8 mouse cellular contexts compared by ENCODE assay signal in the genomic region with DNA sequence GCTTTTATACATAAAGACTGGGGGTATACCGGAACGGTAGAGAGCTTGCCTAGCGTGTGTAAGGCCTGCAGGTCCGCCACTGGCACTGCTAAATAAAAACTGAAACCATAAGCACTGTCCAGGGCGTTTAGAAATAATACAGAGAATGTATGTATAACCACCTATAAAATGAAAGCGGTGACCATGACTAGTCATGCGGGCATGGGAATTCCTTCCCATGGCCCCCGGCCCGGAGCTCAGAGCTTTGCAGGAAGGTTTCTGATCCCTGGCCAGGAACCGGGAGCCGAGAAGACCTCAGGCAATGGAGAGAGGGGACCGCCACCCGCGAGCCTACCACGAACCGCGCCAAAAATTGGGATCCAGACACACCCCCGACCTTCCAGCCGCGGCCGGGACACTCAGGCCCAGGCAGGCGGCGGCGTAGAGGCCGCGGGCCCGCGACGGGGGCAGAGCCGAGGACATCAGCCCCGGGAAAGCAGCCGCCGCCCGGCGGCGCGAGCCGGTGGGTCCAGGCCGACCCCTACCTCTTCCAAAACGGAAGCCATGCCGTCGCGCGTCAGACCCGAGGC. TPM values are rescaled to one million over a fixed set of nuclear protein-coding genes. Genes with fewer than 3 reads are reported as not detected.
DNase-seq lines count a peak whose midpoint lies in the region; ATAC-seq and TF ChIP-seq lines count a peak whose summit lies in the region.

No protein-coding gene starts in this region.

- peaks cover 12% of the 10 kb centered on the region for H3K4me1 ChIP-seq in embryonic facial prominence, embryonic 15.5 days
- H3K4me1 ChIP-seq in hindbrain, embryonic 11.5 days (replicated peaks; ENCODE audit: control insufficient read depth, insufficient read depth, low read length): no peaks in the 10 kb centered on the region
- H3K4me1 ChIP-seq in liver, postnatal 0 days (ENCODE audit: insufficient read depth): peaks cover 11% of the 10 kb centered on the region
- peaks cover 9% of the 10 kb centered on the region for H3K4me1 ChIP-seq in stomach, embryonic 14.5 days (ENCODE audit: control insufficient read depth, insufficient read depth, low read length)

- H3K27ac ChIP-seq in layer of hippocampus, adult 2 months: peak overlapping the region; percentile 99
- H3K27ac ChIP-seq in embryonic facial prominence, embryonic 15.5 days (replicated peaks): peak overlapping the region; percentile 99
- peak overlapping the region; percentile 96 for H3K27ac ChIP-seq in hindbrain, embryonic 11.5 days (ENCODE audit: low read depth, low read length)
- peak overlapping the region; percentile 97 for H3K27ac ChIP-seq in liver, postnatal 0 days (ENCODE audit: low read depth)
- H3K27ac ChIP-seq in stomach, embryonic 14.5 days (ENCODE audit: low read length): peak overlapping the region; percentile 99

- peak overlapping the region; percentile 91 for H3K4me3 ChIP-seq in layer of hippocampus, adult 2 months
- H3K4me3 ChIP-seq in embryonic facial prominence, embryonic 15.5 days (replicated peaks): peak overlapping the region; percentile 87
- H3K4me3 ChIP-seq in hindbrain, embryonic 11.5 days (ENCODE audit: low read depth, low read length): peak overlapping the region; percentile 85
- H3K4me3 ChIP-seq in liver, postnatal 0 days (ENCODE audit: low read depth, low read length): peak overlapping the region; percentile 92
- H3K4me3 ChIP-seq in stomach, embryonic 14.5 days (ENCODE audit: low read depth, low read length): peak overlapping the region; percentile 61

- no peaks in the 10 kb centered on the region for H3K27me3 ChIP-seq in embryonic facial prominence, embryonic 15.5 days
- no peaks in the 10 kb centered on the region for H3K27me3 ChIP-seq in hindbrain, embryonic 11.5 days (ENCODE audit: control insufficient read depth, insufficient read depth, low read length)
- H3K27me3 ChIP-seq in liver, postnatal 0 days (ENCODE audit: insufficient read depth, low read length): no peaks in the 10 kb centered on the region
- no peaks in the 10 kb centered on the region for H3K27me3 ChIP-seq in stomach, embryonic 14.5 days (ENCODE audit: control insufficient read depth, insufficient read depth, low read length)

- no peak for TF ChIP-seq CTCF in layer of hippocampus, adult 2 months (conservative IDR thresholded peaks at IDR 0.05)
- no peak for TF ChIP-seq CTCF in liver, postnatal 0 days (IDR thresholded peaks at IDR 0.05; ENCODE audit: low read depth)

- no peaks in the 10 kb centered on the region for H3K9me3 ChIP-seq in embryonic facial prominence, embryonic 15.5 days (replicated peaks)
- no peaks in the 10 kb centered on the region for H3K9me3 ChIP-seq in hindbrain, embryonic 11.5 days (ENCODE audit: control insufficient read depth, low read length)
- H3K9me3 ChIP-seq in liver, postnatal 0 days (ENCODE audit: low read length): no peaks in the 10 kb centered on the region
- no peaks in the 10 kb centered on the region for H3K9me3 ChIP-seq in stomach, embryonic 14.5 days (ENCODE audit: control insufficient read depth, low read depth, low read length)

- peaks cover 8% of the 10 kb centered on the region for H3K36me3 ChIP-seq in embryonic facial prominence, embryonic 15.5 days
- no peaks in the 10 kb centered on the region for H3K36me3 ChIP-seq in hindbrain, embryonic 11.5 days (ENCODE audit: control insufficient read depth, insufficient read depth, low read length)
- peaks cover 9% of the 10 kb centered on the region for H3K36me3 ChIP-seq in liver, postnatal 0 days (replicated peaks; ENCODE audit: insufficient read depth, low read length)
- H3K36me3 ChIP-seq in stomach, embryonic 14.5 days (ENCODE audit: control insufficient read depth, insufficient read depth, low read length): peaks cover 7% of the 10 kb centered on the region

- under 1% methylated on average over 45 of the region's 45 CpGs for WGBS in embryonic facial prominence, embryonic 15.5 days
- 0% methylated on average over 44 of the region's 45 CpGs for WGBS in hindbrain, embryonic 11.5 days
- under 1% methylated on average over 45 of the region's 45 CpGs for WGBS in liver, postnatal 0 days (ENCODE audit: insufficient replicate concordance)
- WGBS in stomach, embryonic 14.5 days: under 1% methylated on average over 45 of the region's 45 CpGs

- peak overlapping the region; percentile 93 for H3K9ac ChIP-seq in embryonic facial prominence, embryonic 15.5 days
- peak overlapping the region; percentile 68 for H3K9ac ChIP-seq in hindbrain, embryonic 11.5 days (ENCODE audit: low read depth, low read length)
- H3K9ac ChIP-seq in liver, postnatal 0 days (replicated peaks): peak overlapping the region; percentile 84
- peak overlapping the region; percentile 82 for H3K9ac ChIP-seq in stomach, embryonic 14.5 days (replicated peaks; ENCODE audit: low read depth, low read length)

- H3K4me2 ChIP-seq in embryonic facial prominence, embryonic 15.5 days (replicated peaks): peak overlapping the region; percentile 54
- H3K4me2 ChIP-seq in hindbrain, embryonic 11.5 days (replicated peaks; ENCODE audit: low read depth, low read length): peak overlapping the region; percentile 63
- peak overlapping the region; percentile 77 for H3K4me2 ChIP-seq in liver, postnatal 0 days (ENCODE audit: low read depth, low read length)
- peak overlapping the region; percentile 51 for H3K4me2 ChIP-seq in stomach, embryonic 14.5 days (replicated peaks; ENCODE audit: low read depth, low read length)

- no peak for DNase-seq in layer of hippocampus, adult 2 months (ENCODE audit: low spot score in 2 of 2)
- DNase-seq in layer of hippocampus, adult 18-20 months (ENCODE audit: low spot score in 2 of 2): no peak
- peak; percentile 51 for DNase-seq in adipocyte (ENCODE audit: low spot score)
- DNase-seq in hindbrain, embryonic 11.5 days (ENCODE audit: low spot score): no peak
- no peak for DNase-seq in liver, postnatal 0 days
- DNase-seq in frontal cortex, postnatal 14 days (ENCODE audit: low spot score in 2 of 2): no peak

- peak; percentile 58 for ATAC-seq in embryonic facial prominence, embryonic 15.5 days (ENCODE audit: insufficient number of reproducible peaks, low FRiP score, low TSS enrichment, low read depth)
- ATAC-seq in hindbrain, embryonic 11.5 days (ENCODE audit: low FRiP score): peak; percentile 78
- ATAC-seq in liver, postnatal 0 days: peak; percentile 34
- ATAC-seq in stomach, embryonic 14.5 days (ENCODE audit: insufficient number of reproducible peaks, insufficient read depth, low FRiP score, low read depth): peak; percentile 50

- no peak for TF ChIP-seq EP300 in liver, postnatal 0 days (IDR thresholded peaks at IDR 0.05; ENCODE audit: low read depth)

RNA-seq across cellular contexts. Expression of a gene that starts 0.5 kb away (rescaled TPM):
- total RNA-seq in layer of hippocampus, adult 2 months (2021): 10 to 100 TPM; 88.7 to 91.3 TPM
- 10 to 100 TPM; 88.5 to 95.7 TPM for total RNA-seq in layer of hippocampus, adult 18-20 months (2021)
- polyA plus RNA-seq in embryonic facial prominence, embryonic 15.5 days (2015; fragmentation: Nextera tagmentation; extraction: Ambion mirVana): 172 and 191 TPM in 2 replicates
- 299 and 310 TPM in 2 replicates for polyA plus RNA-seq in hindbrain, embryonic 11.5 days (2014; fragmentation: Nextera tagmentation; extraction: Ambion mirVana)
- 66.0 and 75.2 TPM in 2 replicates for polyA plus RNA-seq in liver, postnatal 0 days (2015; fragmentation: Nextera tagmentation; extraction: Ambion mirVana)
- 202 and 226 TPM in 2 replicates for polyA plus RNA-seq in stomach, embryonic 14.5 days (2014; fragmentation: Nextera tagmentation; extraction: Ambion mirVana)

RNA-seq across cellular contexts. Expression of a gene that starts 17.2 kb away (rescaled TPM):
- total RNA-seq in layer of hippocampus, adult 2 months (2021): 10 to 100 TPM; 61.7 to 65.0 TPM
- total RNA-seq in layer of hippocampus, adult 18-20 months (2021): 10 to 100 TPM; 68.8 to 73.8 TPM
- polyA plus RNA-seq in embryonic facial prominence, embryonic 15.5 days (2015; fragmentation: Nextera tagmentation; extraction: Ambion mirVana): 225 and 232 TPM in 2 replicates
- polyA plus RNA-seq in hindbrain, embryonic 11.5 days (2014; fragmentation: Nextera tagmentation; extraction: Ambion mirVana): 221 and 233 TPM in 2 replicates
- 160 and 167 TPM in 2 replicates for polyA plus RNA-seq in liver, postnatal 0 days (2015; fragmentation: Nextera tagmentation; extraction: Ambion mirVana)
- polyA plus RNA-seq in stomach, embryonic 14.5 days (2014; fragmentation: Nextera tagmentation; extraction: Ambion mirVana): 259 and 261 TPM in 2 replicates

RNA-seq across cellular contexts. Expression of a gene that starts 58.8 kb away (rescaled TPM):
- total RNA-seq in layer of hippocampus, adult 2 months (2021): under 1 TPM in 1 of 2 experiments, not detected in 1; 0.10 TPM
- under 1 TPM in 1 of 2 experiments, not detected in 1; 0.08 TPM for total RNA-seq in layer of hippocampus, adult 18-20 months (2021)
- polyA plus RNA-seq in embryonic facial prominence, embryonic 15.5 days (2015; fragmentation: Nextera tagmentation; extraction: Ambion mirVana): 12.4 and 16.9 TPM in 2 replicates
- polyA plus RNA-seq in hindbrain, embryonic 11.5 days (2014; fragmentation: Nextera tagmentation; extraction: Ambion mirVana): 0.03 TPM in 1 of 2 replicates, not detected in the other
- polyA plus RNA-seq in liver, postnatal 0 days (2015; fragmentation: Nextera tagmentation; extraction: Ambion mirVana): not detected in 2 replicates
- 18.3 and 20.2 TPM in 2 replicates for polyA plus RNA-seq in stomach, embryonic 14.5 days (2014; fragmentation: Nextera tagmentation; extraction: Ambion mirVana)

Comparison
In these comparisons a context has a peak if more than half of its experiments do, and no peak if none do; other contexts are left out.
1. RNA of a gene that starts 58.8 kb away (polyA plus RNA-seq): 18.3 to 20.2 TPM in stomach, embryonic 14.5 days and 12.4 to 16.9 TPM in embryonic facial prominence, embryonic 15.5 days; 0.03 TPM in hindbrain, embryonic 11.5 days and not detected in liver, postnatal 0 days; every median in the first group is over 10 times any median in the second.
2. Peak in every context shown above with its lines, with median percentiles within 50 percentile points of each other: H3K27ac ChIP-seq, H3K4me3 ChIP-seq, ATAC-seq, H3K4me2 ChIP-seq and H3K9ac ChIP-seq.